ENCODE assay signal across 16 mouse cellular contexts in the genomic region with DNA sequence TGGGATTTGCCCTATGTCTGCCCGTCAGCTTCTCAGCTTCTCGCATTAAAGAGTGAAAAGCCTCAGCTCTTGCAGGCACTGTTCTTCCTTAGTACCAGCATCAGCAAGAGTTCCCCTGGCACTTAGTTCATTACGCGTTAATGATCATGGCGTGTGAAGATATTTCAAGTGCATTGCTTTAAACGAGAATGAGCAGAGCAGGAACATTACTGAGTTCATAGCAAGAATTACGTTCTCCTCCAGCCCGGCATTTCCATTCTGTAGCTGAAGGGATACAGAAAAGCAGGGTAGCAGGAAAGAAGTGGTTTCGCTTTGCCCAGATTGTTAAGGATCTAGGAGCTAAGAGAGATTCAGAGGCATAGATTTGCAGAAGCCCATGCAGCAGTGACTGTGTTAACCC. TPM values are rescaled to one million over a fixed set of nuclear protein-coding genes. Genes with fewer than 3 reads are reported as not detected.
DNase-seq lines count a peak whose midpoint lies in the region; ATAC-seq and TF ChIP-seq lines count a peak whose summit lies in the region.
"Had no signal": no experiment of that assay in that cellular context is flagged by ENCODE, and none has a peak within 500 bp of the region (broad histone marks: within the 10 kb centered on the region; RNA-seq: fewer than 3 reads in every experiment).

No protein-coding gene starts in this region.

- no peak for ATAC-seq in hindbrain, embryonic 14.5 days (ENCODE audit: low FRiP score)
- ATAC-seq in hindbrain, embryonic 11.5 days (ENCODE audit: low FRiP score): no peak
- ATAC-seq in midbrain, postnatal 0 days (ENCODE audit: low FRiP score): no peak
- ATAC-seq: intestine, postnatal 0 days; lung, postnatal 0 days had no signal

- H3K9me3 ChIP-seq in hindbrain, embryonic 14.5 days (ENCODE audit: control insufficient read depth, low read length): no peaks in the 10 kb centered on the region
- no peaks in the 10 kb centered on the region for H3K9me3 ChIP-seq in hindbrain, embryonic 11.5 days (ENCODE audit: control insufficient read depth, low read length)
- H3K9me3 ChIP-seq in midbrain, postnatal 0 days (ENCODE audit: low read length): no peaks in the 10 kb centered on the region
- H3K9me3 ChIP-seq: embryonic facial prominence, embryonic 12.5 days; neural tube, embryonic 12.5 days had no signal

- TF ChIP-seq POLR2A in brain, embryonic 14.5 days (IDR thresholded peaks at IDR 0.05; ENCODE audit: borderline replicate concordance, extremely low read depth, insufficient read depth, insufficient read length, poor library complexity, severe bottlenecking): no peak

- H3K4me2 ChIP-seq in hindbrain, embryonic 14.5 days (replicated peaks): no peak overlapping the region
- no peak overlapping the region for H3K4me2 ChIP-seq in hindbrain, embryonic 11.5 days (replicated peaks; ENCODE audit: low read depth, low read length)
- no peak overlapping the region for H3K4me2 ChIP-seq in midbrain, postnatal 0 days (ENCODE audit: low read depth, low read length, poor library complexity, severe bottlenecking)
- H3K4me2 ChIP-seq: embryonic facial prominence, embryonic 12.5 days; neural tube, embryonic 12.5 days had no signal

- H3K36me3 ChIP-seq in hindbrain, embryonic 14.5 days (replicated peaks; ENCODE audit: control insufficient read depth, insufficient read depth): no peaks in the 10 kb centered on the region
- no peaks in the 10 kb centered on the region for H3K36me3 ChIP-seq in hindbrain, embryonic 11.5 days (ENCODE audit: control insufficient read depth, insufficient read depth, low read length)
- H3K36me3 ChIP-seq in midbrain, postnatal 0 days (ENCODE audit: insufficient read depth, low read length): no peaks in the 10 kb centered on the region
- H3K36me3 ChIP-seq: embryonic facial prominence, embryonic 12.5 days had no signal

- DNase-seq in hindbrain, embryonic 14.5 days (ENCODE audit: low spot score): no peak
- no peak for DNase-seq in hindbrain, embryonic 11.5 days (ENCODE audit: low spot score)
- peak; percentile 62 for DNase-seq in brain, adult 2 months (ENCODE audit: low read depth, low spot score)
- peak; percentile 53 for DNase-seq in brain, embryonic 14.5 days (ENCODE audit: low read depth)
- peak; percentile 48 for DNase-seq in midbrain, postnatal 0 days (ENCODE audit: low spot score)
- no peak for DNase-seq in adrenal gland, postnatal 14 days
- no peak for DNase-seq in urinary bladder, postnatal 4 days (ENCODE audit: low spot score in 2 of 2)
- DNase-seq: cerebellum, adult 9-10 months; gastrocnemius, postnatal 25 days; heart, adult 2 months; liver; right cerebral cortex, postnatal 25 days had no signal

- peak overlapping the region; percentile 74 for H3K27ac ChIP-seq in hindbrain, embryonic 14.5 days
- no peak overlapping the region for H3K27ac ChIP-seq in hindbrain, embryonic 11.5 days (ENCODE audit: low read depth, low read length)
- H3K27ac ChIP-seq in midbrain, postnatal 0 days (ENCODE audit: low read depth, low read length): 0 out of 2 replicates have a peak overlapping the region, but pooled peaks have one; percentile 13
- H3K27ac ChIP-seq: embryonic facial prominence, embryonic 12.5 days; heart, adult 2 months; neural tube, embryonic 12.5 days had no signal

- H3K4me3 ChIP-seq in hindbrain, embryonic 14.5 days (replicated peaks; ENCODE audit: low read length): no peak overlapping the region
- no peak overlapping the region for H3K4me3 ChIP-seq in hindbrain, embryonic 11.5 days (ENCODE audit: low read depth, low read length)
- no peak overlapping the region for H3K4me3 ChIP-seq in midbrain, postnatal 0 days (ENCODE audit: low read depth, low read length)
- H3K4me3 ChIP-seq: embryonic facial prominence, embryonic 12.5 days; heart, adult 2 months; neural tube, embryonic 12.5 days had no signal

- no peak for TF ChIP-seq CTCF in brain, embryonic 14.5 days (IDR thresholded peaks at IDR 0.05; ENCODE audit: borderline replicate concordance, extremely low read depth, insufficient read depth, insufficient read length)
- no peak for TF ChIP-seq CTCF in midbrain, postnatal 0 days (IDR thresholded peaks at IDR 0.05)

- H3K4me1 ChIP-seq in hindbrain, embryonic 14.5 days (replicated peaks; ENCODE audit: control insufficient read depth, insufficient read depth, low read length): peaks cover 42% of the 10 kb centered on the region
- peaks cover 11% of the 10 kb centered on the region for H3K4me1 ChIP-seq in hindbrain, embryonic 11.5 days (replicated peaks; ENCODE audit: control insufficient read depth, insufficient read depth, low read length)
- peaks cover 8% of the 10 kb centered on the region; the same call in 1 of the 2 replicates for H3K4me1 ChIP-seq in midbrain, postnatal 0 days (ENCODE audit: insufficient read depth, low read length)

- H3K9ac ChIP-seq in hindbrain, embryonic 14.5 days: 0 out of 2 replicates have a peak overlapping the region, but pooled peaks have one; percentile 21
- no peak overlapping the region for H3K9ac ChIP-seq in hindbrain, embryonic 11.5 days (ENCODE audit: low read depth, low read length)
- H3K9ac ChIP-seq in midbrain, postnatal 0 days (replicated peaks; ENCODE audit: low read length, poor library complexity, severe bottlenecking): no peak overlapping the region
- H3K9ac ChIP-seq: embryonic facial prominence, embryonic 12.5 days; neural tube, embryonic 12.5 days had no signal

- H3K27me3 ChIP-seq in hindbrain, embryonic 14.5 days (ENCODE audit: control insufficient read depth, insufficient read depth, low read length): no peaks in the 10 kb centered on the region
- no peaks in the 10 kb centered on the region for H3K27me3 ChIP-seq in hindbrain, embryonic 11.5 days (ENCODE audit: control insufficient read depth, insufficient read depth, low read length)
- H3K27me3 ChIP-seq in midbrain, postnatal 0 days (ENCODE audit: insufficient read depth, low read length): no peaks in the 10 kb centered on the region
- H3K27me3 ChIP-seq: embryonic facial prominence, embryonic 12.5 days; neural tube, embryonic 12.5 days had no signal

- 67% methylated on average over 9 of the region's 9 CpGs for WGBS in hindbrain, embryonic 14.5 days
- WGBS in hindbrain, embryonic 11.5 days: 90% methylated on average over 9 of the region's 9 CpGs
- WGBS in midbrain, postnatal 0 days: 62% methylated on average over 9 of the region's 9 CpGs

RNA-seq across cellular contexts. Expression of a gene that starts 10.5 kb away (rescaled TPM):
- 45.6 and 49.4 TPM in 2 replicates for polyA plus RNA-seq in hindbrain, embryonic 14.5 days (2014; fragmentation: Nextera tagmentation; extraction: Ambion mirVana)
- polyA plus RNA-seq in hindbrain, embryonic 11.5 days (2014; fragmentation: Nextera tagmentation; extraction: Ambion mirVana): 31.2 and 33.7 TPM in 2 replicates
- 48.0 and 52.1 TPM in 2 replicates for polyA plus RNA-seq in brain, embryonic 14.5 days (2012; rRNA removed)
- total RNA-seq in midbrain, postnatal 0 days (2014; rRNA removed): 48.4 and 61.2 TPM in 2 replicates
- 34.5 and 34.8 TPM in 2 replicates for polyA plus RNA-seq in midbrain, postnatal 0 days (2015; fragmentation: Nextera tagmentation; extraction: Ambion mirVana)
- total RNA-seq in adrenal gland, postnatal 14 days (2021): 28.4 and 33.1 TPM in 2 replicates

Comparison
In these comparisons a context has a peak if more than half of its experiments do, and no peak if none do; other contexts are left out.
1. DNase-seq: peak in brain, adult 2 months (single experiment), brain, embryonic 14.5 days (single experiment) and midbrain, postnatal 0 days (single experiment); none in hindbrain, embryonic 14.5 days (single experiment), hindbrain, embryonic 11.5 days (single experiment), adrenal gland, postnatal 14 days (single experiment) and urinary bladder, postnatal 4 days (0 of 2).